Mouse (Mus musculus) ES-E14 (cell line): Measurements from ENCODE around the gene Psmd5. TPM values are rescaled to one million over a fixed set of nuclear protein-coding genes. Genes with fewer than 3 reads are reported as not detected.

Experiments used
- DNase-seq: peaks from one replicate; pipeline ENCODE4 v3.0.0-alpha.2; 2013; ENCODE audit warnings: low read depth, low spot score
- H3K27ac ChIP-seq: 2 replicates; pipeline ENCODE4 v1.5.1; 2012; ENCODE audit warnings: low read depth, mild to moderate bottlenecking, low read length, moderate library complexity, mixed read lengths; ENCODE audit not compliant: poor library complexity, insufficient read depth, severe bottlenecking
- H3K36me3 ChIP-seq: 2 replicates; pipeline ENCODE4 v1.6.1; 2012; ENCODE audit warnings: mild to moderate bottlenecking, low read length, moderate library complexity, mixed read lengths; ENCODE audit not compliant: control insufficient read depth, poor library complexity, insufficient read depth, severe bottlenecking
- H3K4me1 ChIP-seq, 2 experiments: fragments of 150-350 bp in 1 of 2; sonication (generic) in 1 of 2; 2 replicates each; pipeline ENCODE4 v1.6.1; 2012; ENCODE audit warnings: low read length in 2 of 2, mild to moderate bottlenecking in 1 of 2, mixed read lengths in 1 of 2; ENCODE audit not compliant: control insufficient read depth in 2 of 2, insufficient read depth in 2 of 2, poor library complexity in 1 of 2
- H3K4me3 ChIP-seq, 2 experiments: fragments of 150-350 bp in 1 of 2; sonication (generic) in 1 of 2; 2 replicates each; pipeline ENCODE4 v1.5.1; 2012; ENCODE audit warnings: low read length in 2 of 2, low read depth in 1 of 2, mild to moderate bottlenecking in 1 of 2, mixed read lengths in 1 of 2; ENCODE audit not compliant: insufficient read depth in 1 of 2, poor library complexity in 1 of 2, severe bottlenecking in 1 of 2
- H3K9ac ChIP-seq: 2 replicates; pipeline ENCODE4 v1.6.1; 2012; ENCODE audit warnings: low read depth, mild to moderate bottlenecking, low read length, mixed read lengths; ENCODE audit not compliant: poor library complexity, insufficient read depth, severe bottlenecking
- H3K9me3 ChIP-seq: fragments of 150-350 bp; sonication (generic); 2 replicates; pipeline ENCODE4 v1.6.1; 2012; ENCODE audit warnings: low read depth, mild to moderate bottlenecking, low read length; ENCODE audit not compliant: control insufficient read depth, insufficient read depth
- CHD2 ChIP-seq: IDR thresholded peaks from 2 replicates; pipeline ENCODE4 v1.6.1; 2014; ENCODE audit warnings: mild to moderate bottlenecking, low read depth, low read length, inconsistent platforms
- HCFC1 ChIP-seq: IDR thresholded peaks from 2 replicates; pipeline ENCODE4 v1.6.1; 2012; ENCODE audit warnings: low read length, inconsistent platforms, borderline replicate concordance; ENCODE audit not compliant: insufficient read depth
- MAFK ChIP-seq: IDR thresholded peaks from 2 replicates; pipeline ENCODE4 v1.6.1; 2014; ENCODE audit warnings: mild to moderate bottlenecking, low read depth, low read length, inconsistent platforms; ENCODE audit not compliant: insufficient read depth
- ZC3H11A ChIP-seq: IDR thresholded peaks from 2 replicates; pipeline ENCODE4 v1.6.1; 2012; ENCODE audit warnings: low read depth, mild to moderate bottlenecking, inconsistent platforms, low read length, borderline replicate concordance
- ZNF384 ChIP-seq: IDR thresholded peaks from 2 replicates; pipeline ENCODE4 v1.6.1; 2012; ENCODE audit warnings: low read depth, low read length, inconsistent platforms
- in situ Hi-C, 2 experiments: fragments of 600-800 bp; cut with MboI; formaldehyde crosslinking; loops; one replicate each; pipeline ENCODE4 v1.15.1; 2025; ENCODE audit warnings: low sequenced_read_pairs in 2 of 2, inconsistent platforms in 1 of 2; ENCODE audit not compliant: unreplicated experiment in 2 of 2
- total RNA-seq: library from RNA; depleted of rRNA; stranded (reverse); fragments of 300-350 nt; gene quantifications from 2 replicates; pipeline ENCODE4 v1.2.3, GENCODE M21; 2012

The Psmd5 gene
- total RNA-seq, 1 experiment: 50.6 TPM

- TF ChIP-seq MAFK: no peak
- TF ChIP-seq ZNF384: no peak
- no peak for TF ChIP-seq ZC3H11A
- no peak for TF ChIP-seq HCFC1
- TF ChIP-seq CHD2: no peak
- in situ Hi-C loops: no loop called here
- DNase-seq: no peak
- Histone ChIP-seq H3K4me3 (no peak overlapping the region), H3K4me1 (peaks cover 0 to 8% of the 10 kb centered on the region in 2 experiments; a peak in 2 of 4 replicates), H3K9me3 (no peaks in the 10 kb centered on the region), H3K9ac (no peak overlapping the region), H3K27ac (no peak overlapping the region), H3K36me3 (0 out of 2 replicates have a peak, but pooled peaks cover 1% of the 10 kb centered on the region)
These were observed 24.9 kb upstream of the Psmd5 start for GRCm38 (mm10) chr2:34899682-34900081.

DNA sequence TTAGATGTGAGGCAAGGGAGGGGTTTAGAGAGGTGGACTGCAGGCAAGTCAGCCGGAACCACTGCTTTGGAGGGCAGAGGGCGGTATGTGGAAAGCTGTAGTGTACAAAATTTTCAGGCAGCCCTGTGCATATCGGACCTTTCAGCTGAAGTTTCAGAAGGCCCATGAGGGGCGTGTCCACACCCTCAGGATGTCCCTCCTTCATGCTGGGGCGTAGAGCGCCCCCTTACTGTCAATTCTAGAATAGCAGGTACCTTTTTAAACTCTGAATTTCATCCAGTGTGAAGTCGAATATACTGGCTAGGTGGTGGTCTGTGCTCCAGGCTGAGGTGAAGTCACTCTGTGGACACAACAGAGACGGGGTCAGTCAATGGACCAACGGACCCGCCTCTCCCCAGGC, 23.1 kb upstream of the Psmd5 start:
- 0 out of 2 replicates have a peak, but pooled peaks cover 1% of the 10 kb centered on the region for H3K36me3 ChIP-seq
- H3K9ac ChIP-seq: no peak overlapping the region
- peaks cover 0 to 6% of the 10 kb centered on the region in 2 experiments; a peak in 2 of 4 replicates for H3K4me1 ChIP-seq
- no peak overlapping the region for H3K4me3 ChIP-seq
- TF ChIP-seq ZC3H11A (no peak), CHD2 (no peak), ZNF384 (no peak), MAFK (no peak), HCFC1 (no peak)
- peak; percentile 56 for DNase-seq
- H3K9me3 ChIP-seq: no peaks in the 10 kb centered on the region
- H3K27ac ChIP-seq: no peak overlapping the region
- in situ Hi-C loops: no loop called here

- 0 out of 2 replicates have a peak, but pooled peaks cover 1% of the 10 kb centered on the region for H3K36me3 ChIP-seq
- in situ Hi-C loops: no loop called here
- peaks cover 0 to 6% of the 10 kb centered on the region in 2 experiments; a peak in 2 of 4 replicates for H3K4me1 ChIP-seq
- H3K4me3 ChIP-seq: no peak overlapping the region
- no peak overlapping the region for H3K27ac ChIP-seq
- TF ChIP-seq MAFK (no peak), ZNF384 (no peak), HCFC1 (no peak), CHD2 (no peak), ZC3H11A (no peak)
- DNase-seq: no peak
- H3K9me3 ChIP-seq: no peaks in the 10 kb centered on the region
- H3K9ac ChIP-seq: no peak overlapping the region
These were observed 22.2 kb upstream of the Psmd5 start for GRCm38 (mm10) chr2:34896821-34897460.

GRCm38 (mm10) chr2:34895503-34896113, 20.8 kb upstream of the Psmd5 start:
- Histone ChIP-seq H3K36me3 (0 out of 2 replicates have a peak, but pooled peaks cover 1% of the 10 kb centered on the region), H3K9me3 (no peaks in the 10 kb centered on the region), H3K9ac (no peak overlapping the region; the same call in 1 of the 2 replicates), H3K4me1 (peaks cover 0 to 6% of the 10 kb centered on the region in 2 experiments; a peak in 2 of 4 replicates), H3K4me3 (peak overlapping the region; percentile 34 to 36; a peak in 2 of 4 replicates), H3K27ac (no peak overlapping the region)
- in situ Hi-C loops: no loop called here
- TF ChIP-seq CHD2 (no peak), HCFC1 (no peak), MAFK (no peak), ZNF384 (no peak), ZC3H11A (no peak)
- DNase-seq: no peak
